Mouse (Mus musculus) spleen, postnatal 4 days (tissue): ENCODE results near the gene Mov10l1.

ENCODE experiments used
- DNase-seq, 2 experiments: peaks; one replicate each; pipeline ENCODE4 v3.0.0; 2022; ENCODE audit warnings: low spot score in 2 of 2

The Mov10l1 gene

GRCm38 (mm10) chr15:88982534-88983079 lies at the start of gene Mov10l1:
TSS of gene Mov10l1 (plus strand) at chr15:88982909.
- no peak for DNase-seq

- no peak for DNase-seq
Observed at GRCm38 (mm10) chr15:88934141-88934540, 48.6 kb upstream of the Mov10l1 start.

DNA sequence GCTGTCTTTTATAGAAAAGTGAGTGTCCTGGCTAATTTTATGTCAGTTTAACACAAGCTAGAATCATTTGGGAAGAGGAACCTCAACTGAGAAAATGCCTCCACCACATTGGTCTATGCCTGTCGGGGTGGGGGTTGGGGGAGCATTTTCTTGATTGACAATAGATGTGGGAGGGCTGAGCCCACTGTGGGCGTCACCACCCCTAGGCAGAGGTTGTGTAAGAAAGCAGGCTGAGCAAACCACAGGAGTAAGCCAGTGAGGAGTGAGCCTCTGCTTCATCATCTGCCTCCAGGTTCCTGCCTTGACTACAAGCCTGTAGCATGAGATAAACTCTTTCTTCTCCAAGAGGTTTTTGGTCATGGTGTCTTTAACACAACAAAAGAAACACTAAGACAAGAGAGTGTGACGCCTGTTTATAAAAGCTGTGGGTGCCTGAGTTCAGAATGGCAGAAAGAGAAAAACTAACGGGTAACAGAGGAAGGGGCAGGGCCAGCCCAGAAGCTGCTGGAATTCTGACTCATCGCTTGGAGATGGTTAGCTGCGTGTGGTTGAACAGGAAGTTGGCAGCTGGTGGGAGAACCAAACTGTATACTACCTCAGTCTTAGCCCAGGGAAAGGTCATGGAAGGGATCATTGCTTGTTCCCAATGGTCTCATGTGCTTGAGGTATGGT lies 46.0 kb upstream of the Mov10l1 start:
- DNase-seq: no peak

DNA sequence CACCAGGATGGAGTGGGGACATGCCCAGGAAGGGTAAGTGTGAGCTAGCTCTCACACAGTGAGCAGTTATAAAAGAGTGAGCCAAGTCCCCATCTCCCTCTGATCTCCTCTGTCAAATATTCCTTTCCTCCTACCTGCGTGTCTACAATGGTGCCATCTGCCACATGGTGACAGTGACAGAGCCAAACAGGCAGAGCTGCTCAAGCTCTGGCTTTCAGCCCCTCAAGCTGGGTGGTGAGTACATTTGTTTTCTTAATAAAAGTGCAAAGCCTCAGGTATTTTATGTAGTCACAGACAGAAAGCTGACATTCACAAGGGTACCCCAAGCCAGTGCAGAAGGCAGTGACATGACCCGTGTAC lies 45.4 kb upstream of the Mov10l1 start:
- DNase-seq: no peak

GRCm38 (mm10) chr15:88942783-88943182 lies 39.9 kb upstream of the Mov10l1 start:
- no peak for DNase-seq

GRCm38 (mm10) chr15:88943896-88944551 lies 38.7 kb upstream of the Mov10l1 start:
- no peak for DNase-seq

DNA sequence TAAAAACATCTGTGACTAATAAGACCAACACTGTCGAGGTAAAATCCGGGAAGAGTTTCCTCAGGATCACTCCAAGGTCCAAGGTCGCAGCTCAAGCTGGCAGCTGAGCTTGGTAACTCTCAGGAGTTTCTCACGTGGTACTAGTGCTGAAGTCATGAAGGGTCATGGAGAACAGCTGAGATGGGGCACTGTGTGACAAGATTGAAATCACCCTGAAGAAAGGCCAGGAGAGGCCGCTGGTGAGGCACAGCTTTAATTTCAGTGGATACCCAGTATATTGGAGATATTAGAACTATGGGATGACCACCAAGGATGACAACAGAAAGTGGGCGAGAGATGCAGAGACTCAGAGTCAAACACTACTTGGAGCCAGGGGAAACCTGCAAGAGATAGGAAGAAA lies 35.9 kb upstream of the Mov10l1 start:
- no peak for DNase-seq

DNA sequence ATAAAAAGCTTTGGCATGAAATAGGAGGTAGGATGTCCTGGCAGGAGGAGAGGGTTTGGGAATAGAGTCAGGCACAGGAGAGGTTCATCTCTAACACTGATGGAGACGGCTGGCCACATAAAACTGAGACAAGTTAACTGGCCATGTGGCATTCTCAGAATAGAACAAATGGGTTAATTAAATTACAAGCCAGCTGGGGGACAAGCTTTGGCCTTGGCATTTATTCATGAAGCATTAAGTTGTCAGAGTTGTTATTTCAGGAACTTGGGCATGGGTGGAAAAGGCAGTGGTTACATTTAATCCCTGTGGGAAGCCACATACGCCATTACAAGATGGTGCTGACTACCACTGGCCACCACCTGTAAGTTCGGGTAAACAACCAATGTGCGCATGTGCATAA lies 31.5 kb upstream of the Mov10l1 start:
- DNase-seq: no peak

GRCm38 (mm10) chr15:88954368-88955072 lies 28.2 kb upstream of the Mov10l1 start, which contains the start of gene Ttll8:
TSS of gene Ttll8 (minus strand) at chr15:88954418.
- peak in 1 of 2 experiments; percentile 10 for DNase-seq

- no peak for DNase-seq
Observed at GRCm38 (mm10) chr15:88955342-88955741, 27.4 kb upstream of the Mov10l1 start.

- peak in 1 of 2 experiments; percentile 8 for DNase-seq
Observed at GRCm38 (mm10) chr15:88957522-88957921, 25.2 kb upstream of the Mov10l1 start.

- no peak for DNase-seq
Observed at GRCm38 (mm10) chr15:88964070-88964578, 18.6 kb upstream of the Mov10l1 start.

DNA sequence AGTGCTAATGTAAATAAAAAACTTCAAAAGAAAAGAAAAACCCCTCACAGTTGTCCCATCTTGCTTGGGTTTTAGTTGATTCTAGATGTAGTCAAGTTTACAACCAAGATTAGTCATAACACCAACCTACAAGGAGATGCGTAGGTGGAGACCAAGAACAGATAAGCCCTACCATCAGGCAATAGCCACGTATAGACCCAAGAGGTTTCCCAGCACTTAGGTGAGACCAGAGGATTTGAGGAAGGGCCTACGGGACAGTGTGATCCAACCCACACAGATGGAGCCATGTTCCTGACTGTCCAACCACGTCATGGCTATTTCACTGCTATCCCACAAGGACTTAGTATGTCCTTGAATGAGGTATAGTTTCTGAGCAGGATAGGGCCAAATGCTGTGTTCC lies 10.4 kb upstream of the Mov10l1 start:
- no peak for DNase-seq

DNA sequence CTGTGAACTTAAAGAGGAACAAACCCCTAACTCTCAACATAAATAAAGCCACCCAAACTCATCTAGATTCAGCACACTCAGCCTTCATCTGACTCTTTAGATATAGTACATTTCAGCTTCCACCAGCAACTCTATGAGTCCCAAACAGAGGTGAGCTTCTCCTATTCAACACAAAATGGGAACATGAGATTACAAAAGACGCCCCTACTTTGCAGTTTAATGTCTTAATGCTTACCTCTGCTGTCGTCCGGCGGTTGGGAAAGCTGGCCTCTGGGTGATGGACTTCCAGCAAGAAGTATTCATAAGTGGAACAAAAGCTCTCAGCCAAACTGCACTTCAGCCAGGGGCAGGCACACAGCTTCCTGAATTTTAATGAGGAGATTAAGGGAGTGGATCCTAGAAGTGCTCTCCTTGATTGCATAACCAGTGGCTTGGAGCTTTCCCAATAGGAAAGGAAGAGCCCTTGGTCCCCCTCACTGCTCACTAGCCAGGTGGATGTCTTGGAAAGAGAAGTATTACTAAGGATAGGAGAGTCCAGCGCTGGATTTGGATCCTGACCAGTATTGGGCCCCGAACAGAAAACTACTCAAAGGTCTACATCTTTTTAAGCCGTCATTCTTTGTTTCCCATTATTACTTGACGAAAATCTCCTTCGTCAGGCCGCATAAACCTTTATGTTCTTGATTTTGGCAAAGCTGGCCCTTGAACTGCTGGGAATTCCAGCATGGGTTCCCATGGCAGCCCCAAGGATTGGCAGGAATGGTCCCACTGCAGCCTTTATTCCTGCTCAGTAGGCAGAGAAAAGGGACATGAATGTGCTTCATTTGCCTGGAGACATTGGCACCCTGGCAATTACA lies 4.2 kb upstream of the Mov10l1 start, which contains the start of gene Mlc1:
Gene Mlc1, minus strand, starts transcription at position 727 of the 857 bp plus-strand sequence.
- no peak for DNase-seq

- DNase-seq: no peak
Observed at GRCm38 (mm10) chr15:88979138-88979446, 3.6 kb upstream of the Mov10l1 start.

- no peak for DNase-seq
Observed at GRCm38 (mm10) chr15:88989236-88989635, 6.5 kb downstream of the Mov10l1 start.

DNA sequence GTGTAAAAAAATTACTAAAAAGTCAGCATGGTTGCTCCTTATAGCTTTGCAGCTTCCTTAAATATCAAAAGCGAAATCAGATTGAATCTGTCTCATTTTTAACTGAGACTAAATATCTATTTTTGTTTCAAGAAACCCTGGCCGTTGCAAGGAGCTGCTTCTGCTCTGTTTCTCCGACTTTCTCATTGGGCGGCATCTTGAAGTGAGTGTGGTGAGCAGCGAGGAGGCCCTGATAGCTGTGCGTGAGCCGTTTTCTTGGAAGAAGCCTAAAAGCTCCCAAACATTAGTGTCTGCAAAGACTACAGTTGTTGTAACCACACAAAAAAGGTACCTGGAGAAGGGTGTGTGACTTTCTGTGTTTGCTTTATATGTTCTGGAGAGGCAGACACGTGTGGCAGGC lies 15.9 kb downstream of the Mov10l1 start:
- DNase-seq: no peak

DNA sequence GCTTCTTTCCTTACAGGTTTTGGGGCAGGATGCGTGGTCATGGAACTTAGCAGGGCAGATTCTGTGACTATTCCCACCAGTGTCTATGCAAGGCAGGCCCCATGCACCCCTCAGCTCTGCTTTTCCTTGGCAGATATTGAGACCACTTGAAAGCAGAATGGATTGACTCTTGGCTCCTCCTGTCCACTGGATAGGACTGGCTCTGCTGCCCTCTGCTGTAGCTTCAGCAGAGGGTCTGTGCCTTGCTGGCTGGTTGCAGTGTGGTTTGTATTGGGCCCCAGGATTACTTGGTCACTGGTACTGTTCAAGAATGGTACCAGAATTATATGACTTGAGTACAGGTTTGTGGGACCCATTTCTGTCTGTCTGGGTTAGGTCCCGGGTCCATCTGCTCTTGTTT lies 16.4 kb downstream of the Mov10l1 start:
- no peak for DNase-seq

DNA sequence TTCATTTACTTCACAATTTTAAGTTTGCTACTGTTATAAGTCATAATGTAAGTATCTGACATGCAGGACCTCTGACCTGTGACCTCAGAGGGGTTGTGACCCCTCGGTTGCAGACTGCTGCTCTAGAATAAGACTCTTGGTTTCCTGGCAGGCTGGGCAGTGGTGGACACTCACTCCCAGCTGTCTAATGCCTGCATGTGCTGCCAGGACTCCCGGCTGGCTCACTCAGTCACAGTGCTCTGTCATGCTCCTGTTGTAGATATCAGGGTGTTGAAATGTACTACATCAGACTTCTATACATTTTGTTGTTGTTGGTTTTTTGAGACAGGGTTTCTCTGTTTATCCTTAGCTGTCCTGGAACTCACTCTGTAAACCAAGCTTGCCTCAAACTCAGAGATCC lies 17.7 kb downstream of the Mov10l1 start:
- no peak for DNase-seq

DNA sequence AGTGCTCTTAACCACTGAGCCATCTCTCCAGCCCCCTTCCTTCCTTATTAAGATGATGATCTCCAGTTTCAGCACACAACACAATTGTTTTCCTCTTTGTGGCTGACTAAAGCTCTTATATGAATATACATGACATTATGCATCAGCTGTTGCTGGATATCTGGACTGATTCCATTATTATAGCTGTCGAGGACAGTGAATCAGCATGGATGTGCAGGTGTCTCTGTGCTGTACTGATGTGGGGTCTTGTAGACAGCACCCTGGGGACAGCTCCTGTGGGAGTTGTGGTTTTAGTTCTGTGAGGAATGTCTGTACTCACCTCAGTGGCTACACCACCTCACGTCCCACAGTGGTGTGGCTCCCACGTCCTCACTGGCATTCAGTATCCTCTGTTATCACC lies 18.5 kb downstream of the Mov10l1 start:
- no peak for DNase-seq

- no peak for DNase-seq
Observed at GRCm38 (mm10) chr15:89007002-89007401, 24.3 kb downstream of the Mov10l1 start.

DNA sequence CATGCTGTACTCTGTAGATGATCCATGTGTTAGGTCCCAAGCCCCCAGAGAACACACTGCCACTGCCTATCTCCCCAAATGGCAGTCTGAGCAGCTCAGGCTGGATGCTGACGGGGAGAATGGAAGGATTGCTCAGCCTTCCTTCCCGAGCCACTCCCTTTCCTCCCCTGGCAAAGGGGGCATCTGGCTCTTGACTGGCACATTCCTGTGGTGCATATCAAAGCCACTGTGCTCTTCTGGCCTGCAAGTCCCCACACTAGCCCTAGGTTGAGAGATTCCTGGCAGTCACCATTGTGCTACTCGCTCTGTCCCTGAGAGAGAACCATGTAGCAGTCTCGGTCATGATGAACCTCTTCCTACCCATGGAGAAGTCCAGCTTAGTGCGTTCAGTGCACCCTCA lies 25.1 kb downstream of the Mov10l1 start:
- DNase-seq: no peak
